Mouse (Mus musculus) spleen, embryonic (tissue): ENCODE results near the gene Hnf1a.

Experiments used
- CTCF ChIA-PET: fragments of 350-600 bp; sonication (Branson Sonifier 250); formaldehyde crosslinking; loops from one replicate; lab custom pipeline; 2022; lab: Charles Lee

The Hnf1a gene

DNA sequence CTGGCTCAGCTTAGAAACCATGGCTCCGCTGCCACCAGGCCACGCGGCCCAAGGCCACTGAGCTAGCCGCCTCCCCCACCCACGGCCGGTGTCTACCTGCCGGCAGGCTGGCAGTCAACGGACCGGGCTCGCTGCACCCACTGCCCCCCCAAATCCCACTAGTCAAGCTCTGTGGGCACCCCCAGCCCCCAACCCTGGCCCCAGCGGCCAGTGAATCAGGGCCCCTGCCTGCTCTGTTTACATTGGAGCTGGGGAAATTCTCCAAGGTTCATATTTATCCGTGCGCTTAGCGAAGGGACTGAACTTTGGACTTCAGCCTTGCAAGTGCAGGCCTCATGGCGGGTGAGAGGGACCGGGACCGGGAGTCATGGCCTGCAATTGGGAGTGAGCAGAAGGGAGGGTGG is at the start of gene Hnf1a:
Gene Hnf1a, minus strand, starts transcription at position 271 of the 404 bp plus-strand sequence.
- CTCF ChIA-PET: no interaction called here

DNA sequence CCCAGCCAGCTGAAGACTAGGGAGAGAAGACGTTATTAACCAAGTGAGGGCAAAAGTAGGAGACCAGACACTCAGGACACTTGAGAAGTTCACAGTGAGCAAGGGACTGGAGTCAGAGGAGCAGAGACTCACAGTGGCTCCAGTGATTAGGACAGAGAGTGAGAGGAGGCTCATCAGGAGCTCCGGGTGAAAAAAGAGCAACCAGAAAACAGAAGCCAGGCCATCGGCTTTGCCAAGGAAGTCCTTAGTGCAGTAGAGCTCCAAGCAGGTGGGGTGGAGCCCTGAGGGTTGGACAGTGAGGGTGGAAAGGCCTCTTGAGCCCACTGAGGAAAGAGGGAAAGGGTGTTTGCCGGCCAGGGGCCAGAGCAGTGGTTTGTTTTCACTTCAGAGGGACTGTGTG is 47.9 kb upstream of the Hnf1a start:
- CTCF ChIA-PET: no interaction called here

DNA sequence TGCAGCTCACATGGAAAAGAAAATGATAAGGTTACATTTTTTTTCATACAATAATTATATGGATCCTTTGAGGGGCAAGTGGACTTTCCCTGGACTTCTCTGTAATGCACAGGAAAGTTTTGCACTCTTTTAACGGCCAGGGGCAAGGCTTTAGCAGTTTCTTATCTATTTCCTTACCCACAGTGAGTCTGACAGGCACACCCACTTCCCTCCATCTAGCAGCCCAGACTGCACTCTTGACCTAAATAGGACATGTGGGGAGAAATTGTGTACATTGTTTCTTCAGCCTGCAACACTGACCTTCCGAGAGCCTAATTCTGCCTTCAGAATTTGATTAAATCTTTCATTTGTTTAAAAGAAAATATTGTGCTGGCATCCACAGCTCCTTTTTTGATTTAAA is 47.4 kb upstream of the Hnf1a start:
- CTCF ChIA-PET: no interaction called here

DNA sequence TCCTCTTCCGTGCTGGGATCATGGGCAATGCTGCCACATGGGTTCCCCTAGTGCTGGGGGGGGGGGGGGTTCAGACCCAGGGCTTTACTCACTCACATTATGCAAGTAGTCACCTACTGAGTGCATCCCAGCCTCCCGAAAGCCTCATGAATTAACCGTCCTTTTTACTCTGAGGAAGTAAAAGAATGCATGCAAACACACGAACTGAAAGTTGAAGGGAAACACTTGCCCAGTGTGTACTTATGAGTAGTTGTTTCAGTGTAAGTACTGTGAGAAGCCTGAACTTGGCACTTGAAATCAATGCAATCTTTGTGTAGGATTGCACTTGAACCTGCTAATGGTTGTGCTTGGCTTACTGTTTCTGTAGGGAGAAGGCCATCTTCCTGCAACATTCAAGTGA is 44.2 kb upstream of the Hnf1a start:
- CTCF ChIA-PET: no interaction called here

GRCm38 (mm10) chr5:115014570-115014969 is 43.7 kb upstream of the Hnf1a start:
- CTCF ChIA-PET: no interaction called here

- CTCF ChIA-PET: no interaction called here
These were observed 42.5 kb upstream of the Hnf1a start for GRCm38 (mm10) chr5:115013436-115013835.

- CTCF ChIA-PET: interaction anchor here (0.5 kb wide), 1 partner anchor 266 kb away, joined by 4 read pairs; no protein-coding TSS in a partner anchor
These were observed 40.8 kb upstream of the Hnf1a start for GRCm38 (mm10) chr5:115011519-115012261.

DNA sequence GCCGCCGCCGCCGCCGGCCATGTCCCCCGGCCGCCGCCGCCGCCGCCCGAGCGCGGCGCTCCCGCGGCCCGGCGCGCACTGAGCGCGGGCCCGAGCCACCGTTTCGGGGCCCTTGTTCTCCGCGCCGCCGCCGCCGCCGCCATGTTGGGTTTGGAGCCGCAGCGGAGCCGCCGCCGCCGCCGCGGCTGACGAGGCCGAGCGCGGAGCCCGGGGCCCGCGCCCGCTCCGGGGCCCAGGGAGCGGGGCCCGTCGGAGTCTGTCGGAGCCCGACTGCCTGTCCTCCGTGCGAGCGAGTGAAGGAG is 40.3 kb upstream of the Hnf1a start:
- CTCF ChIA-PET: no interaction called here

DNA sequence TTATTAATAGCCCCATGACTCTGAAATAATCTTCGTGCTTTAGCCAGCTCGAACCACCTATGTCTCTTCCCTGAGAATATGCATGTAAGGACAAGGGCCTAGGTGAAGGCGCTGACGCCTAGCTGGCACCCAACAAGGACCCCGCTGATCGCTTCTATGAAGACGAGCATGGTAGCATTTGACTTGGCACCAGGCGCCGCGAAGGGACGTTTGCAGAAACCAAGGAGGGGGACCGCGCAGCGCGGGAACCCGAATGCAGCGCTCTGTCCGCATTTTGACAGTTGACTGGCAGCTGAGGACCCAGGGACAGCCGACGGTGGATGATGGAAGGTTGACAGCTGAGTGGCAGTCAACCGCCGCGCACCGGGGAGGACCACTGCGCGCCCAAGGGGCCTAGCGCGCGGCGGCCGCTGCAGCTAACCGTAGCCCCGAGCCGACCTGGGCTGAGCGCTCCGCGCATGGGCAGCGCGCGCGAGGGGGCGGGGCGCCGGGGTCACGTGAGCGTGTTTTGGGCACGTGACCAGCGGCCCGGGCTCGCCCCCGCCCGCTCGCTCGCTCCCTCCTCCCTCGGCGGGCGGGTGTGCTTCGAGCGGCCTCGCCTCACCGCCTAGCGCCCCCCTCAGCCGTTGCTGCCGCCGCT is 39.8 kb upstream of the Hnf1a start, which contains the start of gene Sppl3:
Gene Sppl3, plus strand, starts transcription at position 561 of the 640 bp plus-strand sequence.
- CTCF ChIA-PET: no interaction called here

GRCm38 (mm10) chr5:115009961-115010360 is 39.1 kb upstream of the Hnf1a start:
- CTCF ChIA-PET: interaction anchor here (0.7 kb wide), 1 partner anchor 16 kb away, joined by 3 read pairs; no protein-coding TSS in a partner anchor

DNA sequence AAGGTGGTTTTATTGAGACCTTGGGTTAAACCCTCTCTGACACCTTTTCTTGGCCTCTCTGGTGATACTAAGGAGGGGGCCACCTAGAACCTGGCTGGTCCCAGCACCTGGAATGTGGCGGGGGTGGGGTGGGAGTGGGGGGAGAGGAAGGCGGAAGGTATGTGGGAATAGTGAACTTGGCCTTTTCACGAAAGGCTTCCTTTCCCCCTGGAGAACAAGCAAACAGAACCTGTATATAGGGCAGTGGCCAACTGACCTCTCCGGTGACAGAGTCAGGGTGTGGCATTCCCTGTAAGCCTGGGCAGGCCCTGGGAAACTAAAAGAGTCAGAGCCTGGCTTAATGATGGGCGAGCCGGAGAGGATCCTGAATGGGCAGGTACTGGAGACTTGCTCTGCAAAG is 38.2 kb upstream of the Hnf1a start:
- CTCF ChIA-PET: interaction anchor here (0.9 kb wide), 1 partner anchor 312 kb away, joined by 3 read pairs; no protein-coding TSS in a partner anchor

- CTCF ChIA-PET: interaction anchor here (0.5 kb wide), 1 partner anchor 91 kb away, joined by 3 read pairs; no protein-coding TSS in a partner anchor
These were observed 37.4 kb upstream of the Hnf1a start for GRCm38 (mm10) chr5:115008307-115008706.

DNA sequence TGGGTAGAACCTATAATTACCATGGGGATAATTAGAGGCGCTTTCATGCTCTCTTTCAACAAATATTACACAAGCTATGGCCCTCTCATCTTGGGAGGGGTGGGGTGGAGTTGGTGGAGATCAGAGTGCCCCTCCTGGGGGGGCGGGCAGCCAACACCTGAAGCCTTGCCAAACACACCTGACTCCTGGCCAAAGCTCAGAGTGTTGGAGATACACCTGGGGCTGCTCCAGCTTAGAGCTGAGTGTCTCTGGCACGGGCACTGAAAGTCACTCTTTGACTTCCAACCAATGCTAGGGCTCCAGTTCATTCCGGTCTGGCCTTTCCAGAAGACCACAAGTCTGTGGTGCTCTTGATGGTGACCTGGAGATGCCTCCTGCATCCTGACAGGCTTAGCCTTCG is 36.9 kb upstream of the Hnf1a start:
- CTCF ChIA-PET: no interaction called here

GRCm38 (mm10) chr5:115003224-115003873 is 32.5 kb upstream of the Hnf1a start:
- CTCF ChIA-PET: no interaction called here

- CTCF ChIA-PET: no interaction called here
These were observed 31.9 kb upstream of the Hnf1a start for GRCm38 (mm10) chr5:115002781-115003180.

- CTCF ChIA-PET: no interaction called here
These were observed 30.6 kb upstream of the Hnf1a start for GRCm38 (mm10) chr5:115001464-115001863.

- CTCF ChIA-PET: interaction anchor here (0.6 kb wide), 1 partner anchor 311 kb away, joined by 16 read pairs; no protein-coding TSS in a partner anchor
These were observed 29.6 kb upstream of the Hnf1a start for GRCm38 (mm10) chr5:115000503-115000902.

GRCm38 (mm10) chr5:114997327-114997726 is 26.4 kb upstream of the Hnf1a start:
- CTCF ChIA-PET: interaction anchor here (0.6 kb wide), 2 partner anchors 323 to 1407 kb away, joined by 4 to 5 read pairs; no protein-coding TSS in a partner anchor

- CTCF ChIA-PET: interaction anchor here (0.6 kb wide), 2 partner anchors 26 to 77 kb away, joined by 3 to 4 read pairs; no protein-coding TSS in a partner anchor
These were observed 25.6 kb upstream of the Hnf1a start for GRCm38 (mm10) chr5:114996447-114996846.

DNA sequence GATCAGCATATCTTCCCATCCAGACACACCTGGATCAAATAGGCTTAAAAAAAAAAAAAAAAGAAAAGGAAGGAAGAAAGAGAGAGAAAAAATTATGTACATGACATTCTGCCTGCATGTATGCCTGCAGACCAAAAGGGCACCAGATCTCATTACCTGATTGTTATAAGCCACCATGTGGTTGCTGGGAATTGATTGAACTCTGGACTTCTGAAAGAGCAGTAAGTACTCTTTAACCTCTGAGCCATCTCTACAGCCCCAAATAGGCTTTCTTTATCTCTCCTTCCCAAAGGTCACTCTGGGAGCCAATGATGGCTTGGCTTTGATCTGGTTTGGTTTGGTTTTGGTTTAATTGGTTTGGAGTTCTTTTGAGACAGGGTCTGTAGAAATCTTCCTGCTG is 14.2 kb upstream of the Hnf1a start:
- CTCF ChIA-PET: no interaction called here

GRCm38 (mm10) chr5:114982001-114982400 is 11.1 kb upstream of the Hnf1a start:
- CTCF ChIA-PET: no interaction called here

GRCm38 (mm10) chr5:114980122-114980748 is 9.3 kb upstream of the Hnf1a start:
- CTCF ChIA-PET: interaction anchor here (0.7 to 2.6 kb wide), 6 partner anchors 37 to 249 kb away, joined by 3 to 7 read pairs (median 4); no protein-coding TSS in a partner anchor
